Mouse (Mus musculus): ENCODE results near the gene Inf2. TPM values are rescaled to one million over a fixed set of nuclear protein-coding genes. Genes with fewer than 3 reads are reported as not detected.

Inf2 gene
- total RNA-seq, 4 experiments from 2014 or later: 6.7 to 9.2 (median 8.4) TPM

DNA sequence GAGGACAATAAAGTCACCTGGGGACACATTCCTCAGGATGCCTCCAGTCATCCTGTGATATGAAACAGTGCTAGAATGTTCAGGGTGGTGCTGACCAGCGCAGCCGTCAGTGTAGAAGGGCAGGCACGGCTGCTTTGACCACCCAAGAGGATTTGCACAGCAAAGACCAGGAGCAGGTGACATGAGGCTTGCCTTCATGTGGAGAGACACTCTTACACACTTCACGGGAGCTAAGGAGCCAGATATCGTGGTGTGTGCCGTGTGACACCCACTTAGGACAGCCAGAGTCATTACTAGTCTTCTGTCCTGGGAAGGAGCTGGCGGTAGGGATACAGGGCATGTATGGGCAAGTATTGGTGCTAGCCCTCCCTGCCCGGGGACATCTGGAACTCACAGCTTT, 18.4 kb upstream of the Inf2 start:
- DNase-seq (ENCODE audit: low spot score in 2 of 2): no peak

DNA sequence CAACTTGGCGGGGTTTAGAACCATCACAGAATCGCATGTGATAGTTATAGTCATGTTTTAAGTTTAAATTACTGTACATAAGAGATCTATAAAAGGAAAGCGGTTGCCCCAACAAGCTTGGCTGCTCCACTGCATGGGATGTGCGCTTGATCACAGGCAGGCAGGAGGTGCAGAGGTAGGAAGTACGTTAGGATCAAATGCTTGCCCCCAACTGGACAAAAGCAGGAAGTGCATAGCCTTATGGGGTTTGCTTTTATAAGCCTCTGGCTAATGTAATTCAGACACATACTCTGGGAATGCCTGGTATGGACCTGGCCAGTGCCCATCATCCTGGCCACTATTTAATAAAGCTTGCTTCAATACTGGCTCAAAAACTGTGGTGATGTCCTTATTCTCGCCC, 17.5 kb upstream of the Inf2 start:
- DNase-seq (ENCODE audit: low spot score in 2 of 2): no peak

DNA sequence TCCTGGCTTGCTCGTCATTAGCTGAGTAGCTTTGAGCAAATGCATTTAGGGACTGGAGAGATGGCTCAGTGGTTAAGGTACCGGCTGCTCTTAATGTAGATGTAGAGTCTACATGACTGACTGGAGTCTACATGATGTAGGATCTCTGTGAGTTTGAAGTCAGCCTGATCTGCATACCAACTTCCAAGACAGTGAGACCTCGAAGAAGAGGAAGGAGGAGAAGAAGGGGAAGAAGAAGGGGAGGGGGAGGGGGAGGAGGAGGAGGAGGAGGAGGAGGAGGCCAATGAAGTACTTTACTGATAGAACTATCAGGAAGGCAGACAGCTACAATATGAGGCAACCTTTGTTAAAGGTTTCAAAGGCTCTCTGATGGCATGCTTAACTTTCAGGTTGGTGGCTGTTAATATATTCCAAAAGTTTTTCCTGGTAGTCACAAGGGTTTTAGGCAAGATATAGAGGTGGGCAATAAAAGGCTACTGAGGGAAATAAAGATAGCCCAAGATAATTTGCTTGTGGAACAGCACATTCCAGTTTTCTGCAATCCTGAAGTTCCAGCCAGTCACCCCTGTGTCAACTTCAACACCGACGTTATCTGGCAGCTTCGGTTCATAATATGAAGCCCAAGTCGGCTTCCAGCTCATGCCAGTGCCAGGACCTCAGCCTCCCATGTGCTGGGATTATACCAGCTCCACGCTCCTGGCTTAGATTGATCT, 13.2 kb upstream of the Inf2 start:
- DNase-seq (ENCODE audit: low spot score in 2 of 2): no peak

DNA sequence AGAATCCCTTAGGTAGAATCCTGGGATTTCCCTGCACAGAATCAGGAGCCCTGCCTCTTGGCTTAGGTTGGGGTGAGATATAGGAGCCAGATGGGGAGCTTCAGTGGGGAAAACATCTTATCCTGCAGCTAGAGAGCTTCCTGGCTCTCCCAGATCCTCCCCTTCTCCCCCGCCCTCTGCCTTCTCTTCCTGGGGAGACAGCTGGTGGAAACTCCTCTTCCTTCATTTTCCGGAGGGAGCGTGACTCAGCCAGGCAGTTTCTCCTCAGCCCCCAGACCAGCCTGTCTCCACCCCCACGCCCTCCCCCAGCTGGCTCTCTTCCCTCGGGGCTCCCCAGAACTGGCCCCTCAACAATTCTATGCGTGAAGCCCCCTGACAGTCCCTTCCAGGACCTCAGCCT, 12.2 kb upstream of the Inf2 start:
- DNase-seq (ENCODE audit: low spot score in 2 of 2): no peak

DNA sequence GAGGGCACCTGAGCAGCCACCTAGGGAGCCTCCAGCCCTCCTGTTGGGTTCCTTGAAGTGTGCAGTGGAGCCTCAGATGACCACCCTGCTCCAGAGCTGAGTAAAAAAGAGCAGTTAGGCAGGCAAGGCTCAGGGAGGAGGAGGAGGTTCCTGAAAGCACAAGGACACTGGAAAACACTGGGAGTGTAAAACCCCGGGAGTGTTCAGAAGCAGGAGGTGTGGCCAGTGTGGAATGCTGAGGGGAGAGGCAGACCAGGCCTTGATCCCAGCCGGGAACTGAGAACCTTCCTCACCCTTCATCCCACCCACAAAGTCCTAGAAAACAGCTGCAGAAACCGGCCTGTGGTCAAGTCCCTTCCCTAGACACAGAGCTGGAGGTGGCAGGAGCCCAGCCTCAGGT, 11.8 kb upstream of the Inf2 start:
- DNase-seq (ENCODE audit: low spot score in 2 of 2): no peak

DNA sequence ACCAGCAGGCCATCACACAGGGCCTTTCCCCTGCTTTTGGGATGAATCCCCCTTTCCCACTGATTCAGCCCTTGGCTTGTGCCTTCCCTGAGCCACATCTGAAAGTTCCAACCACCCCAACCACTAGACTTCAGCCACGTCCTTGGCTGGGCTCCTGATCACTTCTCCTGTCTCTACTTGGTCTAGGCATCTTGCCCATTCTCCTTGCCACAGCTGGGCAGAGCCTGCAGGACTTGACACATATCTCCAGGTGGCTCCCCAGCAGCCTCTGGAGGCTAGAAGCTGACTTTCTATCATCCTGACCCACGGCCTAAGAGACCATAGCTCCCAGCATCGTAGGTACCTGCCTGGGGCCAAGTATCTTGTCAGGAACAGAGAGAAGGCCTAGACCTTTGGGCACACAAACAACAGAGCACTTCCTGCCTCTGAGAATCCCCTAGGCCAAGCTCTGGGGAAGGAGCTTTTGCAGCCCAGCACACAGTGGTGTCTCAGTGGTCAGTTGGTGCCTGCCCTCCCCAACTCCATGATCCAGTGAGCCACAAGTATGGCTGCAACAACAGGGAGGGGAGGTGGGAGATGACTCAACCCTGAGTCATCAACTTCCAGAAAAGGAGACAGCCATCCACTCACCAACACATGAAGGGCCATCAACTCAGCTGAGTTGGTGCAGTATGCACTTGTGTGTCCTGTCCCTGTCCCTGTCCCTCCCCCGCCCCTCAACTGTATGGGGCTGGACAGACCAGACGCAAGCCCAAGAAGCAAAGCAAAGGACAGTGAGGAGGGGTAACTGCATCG, 10.1 kb upstream of the Inf2 start:
- no peak for DNase-seq (ENCODE audit: low spot score in 2 of 2)

DNA sequence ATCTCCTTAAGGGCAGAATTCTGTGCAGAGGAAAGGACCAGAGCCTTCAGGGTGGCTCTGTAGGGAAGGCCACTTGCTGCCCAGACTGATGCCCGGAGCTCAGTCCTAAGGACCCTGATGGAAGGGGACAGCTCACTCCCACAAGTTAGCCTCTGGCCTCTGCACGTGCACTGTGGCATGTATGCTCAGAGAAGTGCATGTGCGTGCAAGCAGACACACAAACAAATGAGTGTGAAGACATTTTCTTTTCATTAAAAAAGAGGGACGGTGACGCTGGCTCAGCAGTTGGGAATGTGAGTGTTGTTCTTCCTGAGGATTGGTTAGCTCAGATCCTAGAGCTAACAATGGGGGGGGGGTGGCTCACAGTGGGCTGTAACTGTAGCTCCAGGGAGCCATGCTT, 9.2 kb upstream of the Inf2 start:
- no peak for DNase-seq (ENCODE audit: low spot score in 2 of 2)

DNA sequence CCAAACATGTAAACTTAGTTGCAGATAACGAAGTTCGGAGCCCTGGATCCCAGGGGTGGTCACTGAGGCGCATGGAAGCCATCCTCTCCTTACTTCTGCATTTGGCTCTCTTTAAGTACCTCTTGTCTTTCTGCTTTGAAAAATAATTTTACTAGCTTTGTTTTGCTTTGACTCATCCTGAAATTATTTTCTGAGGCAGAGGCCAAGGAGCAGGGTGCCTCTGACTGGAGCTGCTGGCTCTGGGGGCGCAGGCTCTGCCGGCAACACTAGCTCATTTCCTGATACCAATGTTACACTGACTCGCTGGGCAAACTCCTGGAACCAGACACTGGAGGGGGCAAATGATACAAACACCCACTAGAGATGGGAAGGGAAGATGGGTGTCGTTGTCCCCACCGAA, 8.7 kb upstream of the Inf2 start:
- no peak for DNase-seq (ENCODE audit: low spot score in 2 of 2)

DNA sequence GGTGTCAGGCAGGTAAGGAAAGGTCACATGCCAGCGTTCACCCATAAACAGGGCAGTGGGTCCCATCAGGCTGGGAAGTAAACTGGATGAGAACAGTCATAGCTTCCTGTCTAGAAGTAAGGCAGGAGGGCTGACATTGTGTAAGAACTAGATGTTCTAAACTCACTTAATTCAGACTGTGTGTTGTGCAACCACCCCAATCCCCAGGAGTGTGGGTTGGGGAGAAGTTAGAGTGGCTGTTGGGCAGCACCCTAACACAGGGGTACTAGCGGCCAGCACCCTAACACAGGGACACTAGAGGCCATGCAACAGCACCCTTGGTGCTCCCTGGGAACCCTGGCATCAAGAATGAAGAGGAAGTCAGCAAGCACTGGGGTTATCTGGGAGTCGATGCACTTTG, 7.5 kb upstream of the Inf2 start:
- DNase-seq (ENCODE audit: low spot score in 2 of 2): no peak

DNA sequence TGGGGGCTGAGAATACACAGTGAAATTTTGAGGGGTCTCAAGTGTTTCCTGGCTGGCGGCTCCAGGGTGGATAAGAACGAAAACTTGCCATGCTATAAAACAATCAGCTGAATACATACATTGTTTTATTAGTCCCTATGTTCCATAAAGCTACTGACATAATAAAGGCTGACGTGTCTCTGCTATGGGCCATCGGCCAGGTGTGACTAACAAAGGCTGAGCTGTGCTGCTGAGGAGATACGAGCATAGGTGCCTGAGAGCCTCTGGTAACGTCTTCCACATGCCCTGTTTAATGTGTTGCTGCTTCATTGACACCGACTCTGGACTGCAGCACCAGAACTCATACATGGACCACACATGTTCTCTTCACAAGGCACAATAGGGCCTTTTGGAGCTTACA, 3.6 kb upstream of the Inf2 start:
- DNase-seq (ENCODE audit: low spot score in 2 of 2): no peak

DNA sequence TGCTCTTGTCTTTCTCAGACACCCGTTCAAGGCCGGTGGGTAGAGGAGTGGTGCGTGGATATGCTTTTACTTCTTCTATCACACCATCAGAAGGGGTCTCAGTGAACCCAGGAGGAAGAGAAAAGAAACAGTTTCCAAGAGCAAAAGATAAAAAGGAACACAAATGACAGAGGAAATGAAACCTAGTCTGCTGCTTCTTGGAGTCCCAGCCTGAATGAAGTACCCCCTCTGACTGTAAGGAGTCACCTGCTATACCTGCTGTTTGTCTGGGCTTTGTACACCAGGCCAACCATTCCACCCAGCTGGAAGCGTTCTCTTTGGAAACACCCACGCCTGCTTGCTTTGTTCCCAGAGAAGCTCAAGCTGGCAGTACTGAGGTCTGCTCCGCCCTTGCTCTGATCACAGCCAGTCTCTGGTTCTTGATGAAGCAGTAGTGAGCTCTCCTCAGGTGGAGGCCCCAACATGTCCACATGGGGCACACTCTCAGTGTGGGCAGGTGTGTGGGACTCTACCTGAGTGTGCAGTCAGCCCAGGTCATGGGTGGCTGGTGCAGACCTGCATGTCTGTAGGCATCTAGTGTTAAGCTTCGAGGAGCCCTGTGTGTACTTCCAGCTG, 2.6 kb upstream of the Inf2 start:
- DNase-seq (ENCODE audit: low spot score in 2 of 2): no peak

DNA sequence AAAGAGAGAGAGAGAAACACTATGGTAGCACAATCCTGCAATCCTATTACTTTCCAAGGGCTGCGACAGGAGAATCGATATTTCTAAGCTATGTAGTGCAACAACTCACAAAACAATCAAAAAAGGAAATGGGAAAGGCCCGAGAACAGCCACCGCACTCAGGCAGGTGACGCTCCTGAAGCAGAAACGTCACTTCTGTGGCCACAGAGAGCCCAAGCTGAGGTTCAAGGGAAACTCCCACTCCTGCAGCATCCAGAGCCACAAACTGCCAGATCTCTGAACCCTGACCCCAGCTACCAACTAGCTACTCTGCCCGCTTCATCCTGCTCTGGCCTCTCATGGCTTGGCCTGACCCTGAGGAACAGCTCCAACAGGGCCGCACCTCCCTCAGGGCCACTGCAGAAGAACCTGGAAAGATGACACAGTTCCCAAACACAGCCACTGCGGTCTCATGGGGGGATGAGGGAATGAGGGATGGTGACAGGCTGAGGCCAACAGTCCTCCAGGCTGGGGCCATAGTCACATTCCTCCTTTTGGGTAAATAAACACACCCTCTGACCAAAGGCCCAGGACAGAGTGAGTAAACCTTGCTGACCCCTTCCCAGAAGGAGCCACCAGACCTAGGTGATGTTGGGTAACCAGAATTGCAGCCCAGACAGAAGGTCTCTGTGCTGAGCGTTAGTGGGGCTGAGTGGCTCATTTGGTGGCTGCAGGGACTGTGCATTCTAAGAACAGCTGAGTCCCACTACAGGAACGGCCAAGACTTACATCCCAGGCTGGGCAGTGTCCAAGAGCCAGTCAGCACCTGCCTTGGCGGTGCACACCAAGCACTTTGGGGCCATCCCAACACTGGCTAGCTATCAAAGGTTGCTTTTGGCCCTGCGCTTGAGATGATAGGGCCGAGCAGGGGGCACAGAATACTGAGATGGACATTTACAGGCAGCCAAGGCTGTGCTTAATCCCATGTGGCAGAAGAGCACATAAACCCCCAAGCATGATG, 1.2 kb upstream of the Inf2 start:
- DNase-seq (ENCODE audit: low spot score in 2 of 2): peak; percentile 59 to 71

DNA sequence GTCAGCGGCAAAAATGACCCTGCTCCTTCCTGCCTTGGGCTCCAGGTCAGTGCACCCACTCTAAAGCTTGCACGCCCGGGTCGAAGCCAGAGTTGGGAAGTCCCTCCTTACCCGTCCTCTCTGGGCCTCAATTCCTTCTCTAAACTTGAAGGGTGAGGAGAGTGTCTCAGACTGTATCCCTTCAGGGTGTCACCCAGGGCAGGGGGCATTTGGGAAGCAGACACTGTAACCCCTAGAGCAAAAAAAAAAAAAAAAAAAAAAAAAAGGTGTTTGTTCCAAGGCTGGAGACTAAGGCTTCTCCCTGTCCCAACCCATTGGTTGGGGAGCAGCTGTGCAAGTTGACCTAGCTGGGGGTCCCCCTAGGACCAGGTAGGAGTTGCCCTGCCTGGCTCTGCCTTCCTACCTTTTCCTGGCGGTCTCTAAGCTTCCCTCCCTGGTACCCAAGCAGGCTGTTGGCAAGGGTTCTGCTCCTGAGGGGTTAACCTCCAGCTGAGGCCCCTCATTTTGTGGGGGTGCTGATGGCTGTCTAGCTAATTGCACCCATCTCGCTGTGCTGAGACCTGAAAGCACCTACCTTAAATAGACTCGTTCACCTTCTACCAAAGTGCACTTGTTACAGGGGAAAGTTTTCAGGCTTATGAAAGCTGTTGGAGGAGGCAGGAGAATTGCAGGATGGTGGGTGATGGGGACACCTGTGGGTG, 1.1 kb downstream of the Inf2 start:
- DNase-seq (ENCODE audit: low spot score in 2 of 2): no peak

DNA sequence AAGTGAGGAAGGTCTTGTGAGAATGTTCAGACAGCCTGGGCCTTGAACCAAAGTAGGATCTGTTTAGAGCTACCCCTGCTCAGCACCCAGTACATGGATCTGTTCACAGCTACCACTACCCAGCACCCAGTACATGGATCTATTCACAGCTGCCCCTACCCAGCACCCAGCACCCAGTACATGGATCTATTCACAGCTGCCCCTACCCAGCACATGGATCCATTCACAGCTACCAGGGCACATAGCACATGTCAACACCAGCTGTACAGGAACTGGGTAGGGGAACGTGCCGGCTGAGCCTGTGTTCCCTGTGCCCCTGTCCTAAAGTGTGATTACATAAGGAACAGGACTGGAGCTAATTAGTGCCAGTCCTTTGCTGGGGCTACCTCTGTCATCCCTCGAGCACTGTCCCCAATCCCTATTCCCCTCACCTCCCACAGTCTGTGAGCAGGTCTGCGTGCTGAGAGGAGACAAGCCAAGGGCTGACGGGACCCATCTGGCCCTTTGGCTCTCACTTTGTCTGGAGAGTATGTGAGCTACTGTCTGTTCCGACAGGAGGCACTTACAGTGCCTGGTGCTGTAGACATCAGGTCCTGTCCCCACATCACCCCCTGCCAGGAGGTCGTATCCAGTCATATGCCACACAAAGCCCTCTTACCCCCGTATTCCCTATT, 2.1 kb downstream of the Inf2 start:
- DNase-seq (ENCODE audit: low spot score in 2 of 2): no peak

DNA sequence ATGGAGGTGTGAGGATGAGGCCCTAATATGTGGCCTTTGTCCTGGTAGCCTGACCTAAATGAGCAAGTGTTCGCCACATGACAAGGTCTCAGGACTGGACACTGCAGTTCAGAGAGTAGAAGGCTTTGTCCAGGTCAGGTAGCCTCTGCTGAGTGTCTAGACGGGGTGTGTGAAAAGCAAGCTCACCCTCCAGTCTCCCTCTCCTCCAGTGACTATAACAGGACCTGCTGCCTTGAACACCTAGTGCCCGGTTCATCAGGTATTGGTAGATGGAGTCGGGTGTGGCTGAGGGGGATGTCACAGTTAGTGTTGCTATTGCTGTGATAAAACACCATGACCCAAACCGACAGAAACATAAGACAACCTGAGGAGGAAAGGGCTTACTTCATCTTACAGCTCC, 2.7 kb downstream of the Inf2 start:
- DNase-seq (ENCODE audit: low spot score in 2 of 2): no peak

DNA sequence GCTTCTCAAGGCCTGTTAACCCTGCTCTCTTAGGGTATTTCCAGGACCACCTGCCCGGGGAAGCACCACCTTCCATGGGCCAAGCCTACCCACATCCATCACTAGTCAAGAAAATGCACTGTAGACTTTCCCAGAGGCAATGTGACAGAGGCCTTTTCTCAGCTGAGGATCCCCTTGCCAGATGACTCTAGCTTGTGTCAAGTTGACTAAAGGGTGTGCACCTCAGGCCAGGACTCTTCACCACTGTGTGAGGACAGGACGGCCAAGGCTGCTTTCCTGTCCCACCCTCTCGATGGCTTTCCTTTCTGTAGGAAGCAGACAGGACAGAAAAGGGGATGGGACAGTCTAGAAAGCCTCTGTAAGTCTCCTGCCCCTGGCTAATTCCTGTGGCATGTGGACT, 3.1 kb downstream of the Inf2 start:
- DNase-seq (ENCODE audit: low spot score in 2 of 2): peak in 1 of 2 experiments; percentile 2

DNA sequence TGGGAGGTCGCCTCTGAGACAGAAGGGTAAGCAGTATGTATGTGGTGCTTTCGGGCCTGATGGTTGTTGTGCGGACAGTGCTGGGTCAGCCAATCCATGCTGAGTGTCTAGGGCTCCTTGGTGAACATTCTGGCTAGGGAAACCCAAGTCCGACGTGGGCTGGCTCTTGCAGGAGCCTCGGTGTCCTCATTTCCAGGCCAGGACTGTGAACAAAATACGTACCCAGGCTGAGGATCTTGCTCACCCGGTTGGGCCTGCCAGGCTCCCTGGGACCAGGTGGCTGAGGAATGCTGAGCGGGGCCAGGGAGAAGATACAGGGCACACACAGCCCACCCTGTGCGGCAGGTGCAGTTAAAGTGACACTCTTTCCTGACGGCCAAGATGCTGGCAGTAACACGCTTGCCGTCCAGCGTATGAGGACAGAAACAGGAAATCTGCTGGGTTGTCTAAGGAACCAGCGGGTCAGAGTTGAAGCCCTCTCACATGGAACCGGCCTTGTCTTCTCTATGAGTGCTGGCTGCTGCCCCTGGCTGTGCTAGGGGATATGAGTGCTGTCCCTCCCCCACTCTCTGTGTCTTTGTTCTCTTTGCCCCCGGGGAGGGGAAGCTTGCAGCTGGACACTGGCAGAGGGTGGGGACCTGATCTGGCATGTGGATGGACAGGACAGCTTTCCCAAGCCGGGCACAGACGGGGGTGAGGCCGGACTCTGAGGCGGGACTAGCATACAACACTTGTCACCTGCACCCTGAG, 4.6 kb downstream of the Inf2 start:
- peak; percentile 45 to 59 for DNase-seq (ENCODE audit: low spot score in 2 of 2)

DNA sequence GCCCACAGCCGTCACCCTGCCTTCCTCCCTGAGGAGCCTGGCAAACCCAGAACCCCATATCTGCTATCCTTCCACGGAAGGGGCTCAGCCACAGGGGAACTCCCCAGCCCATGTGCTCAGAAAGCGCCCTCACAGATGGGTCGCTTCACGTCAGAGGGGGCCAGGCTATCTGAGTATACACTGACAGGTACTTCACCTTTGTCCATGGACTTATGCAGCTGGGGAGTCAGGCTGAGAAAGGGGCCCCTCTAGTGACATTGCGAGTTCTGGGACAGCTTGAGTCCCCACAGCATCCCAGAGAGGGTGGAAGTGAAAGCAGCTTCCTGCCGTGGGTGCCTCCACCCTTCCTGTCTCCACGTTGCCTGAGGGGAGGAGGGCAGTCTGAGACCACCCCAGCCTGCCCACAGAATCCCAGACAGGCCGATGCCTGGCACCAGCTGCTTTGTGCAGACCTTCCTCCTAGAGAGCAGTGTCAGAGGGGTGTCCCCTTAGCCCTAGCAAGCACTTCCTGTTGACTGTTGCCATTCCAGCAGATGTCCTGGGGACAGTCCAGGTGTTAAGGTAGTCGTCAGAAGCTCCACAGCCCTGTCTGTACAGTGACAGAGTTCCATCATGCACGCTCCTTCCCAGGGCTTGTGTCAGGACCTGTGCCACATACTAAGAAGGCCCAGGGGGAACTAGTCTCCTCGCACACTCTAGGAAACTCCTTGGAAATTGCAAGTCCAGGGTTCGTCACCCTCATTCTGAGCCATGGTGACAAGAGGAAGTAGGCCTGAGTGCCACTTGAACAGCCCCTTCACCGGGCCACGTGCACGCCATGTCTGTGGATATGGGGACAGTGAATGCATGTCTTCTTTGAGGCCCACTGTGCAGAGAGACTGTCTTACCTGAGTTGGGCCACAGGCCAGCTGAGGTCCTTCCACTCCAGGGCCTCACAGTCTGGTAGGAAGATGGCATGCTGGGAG, 5.6 kb downstream of the Inf2 start:
- DNase-seq (ENCODE audit: low spot score in 2 of 2): peak in 1 of 2 experiments; percentile 3
